Mouse (Mus musculus) retina, postnatal 1 day (tissue): ENCODE measurements around the gene Terb1.

ENCODE experiments used
- DNase-seq: peaks from one replicate; pipeline ENCODE4 v3.0.0-alpha.2; 2012

The Terb1 gene

GRCm38 (mm10) chr8:104448796-104449195, 60.9 kb downstream of the Terb1 start:
- no peak for DNase-seq

DNA sequence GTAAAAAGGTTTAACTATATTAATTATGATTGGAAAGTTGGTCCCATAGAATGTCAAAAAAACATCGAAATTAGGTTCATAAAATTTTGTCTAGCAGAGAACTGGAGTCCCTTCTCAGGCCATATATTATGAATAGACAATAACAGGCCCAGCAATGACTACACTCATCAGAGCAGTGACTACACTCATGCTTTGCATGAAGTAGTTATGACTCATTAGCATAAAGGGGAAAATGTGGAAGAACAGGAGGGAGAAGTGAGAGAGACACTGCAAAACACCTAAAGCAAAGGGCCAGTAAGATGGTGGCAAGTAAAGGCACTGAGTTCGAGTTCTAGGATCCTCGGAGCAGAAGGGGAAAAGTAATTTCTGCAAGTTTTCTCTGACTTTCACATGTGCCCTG, 63.7 kb downstream of the Terb1 start:
- no peak for DNase-seq

- no peak for DNase-seq
Measured at GRCm38 (mm10) chr8:104445248-104445647, 64.5 kb downstream of the Terb1 start.

- DNase-seq = no peak
Measured at GRCm38 (mm10) chr8:104443125-104443679, 66.5 kb downstream of the Terb1 start.

DNA sequence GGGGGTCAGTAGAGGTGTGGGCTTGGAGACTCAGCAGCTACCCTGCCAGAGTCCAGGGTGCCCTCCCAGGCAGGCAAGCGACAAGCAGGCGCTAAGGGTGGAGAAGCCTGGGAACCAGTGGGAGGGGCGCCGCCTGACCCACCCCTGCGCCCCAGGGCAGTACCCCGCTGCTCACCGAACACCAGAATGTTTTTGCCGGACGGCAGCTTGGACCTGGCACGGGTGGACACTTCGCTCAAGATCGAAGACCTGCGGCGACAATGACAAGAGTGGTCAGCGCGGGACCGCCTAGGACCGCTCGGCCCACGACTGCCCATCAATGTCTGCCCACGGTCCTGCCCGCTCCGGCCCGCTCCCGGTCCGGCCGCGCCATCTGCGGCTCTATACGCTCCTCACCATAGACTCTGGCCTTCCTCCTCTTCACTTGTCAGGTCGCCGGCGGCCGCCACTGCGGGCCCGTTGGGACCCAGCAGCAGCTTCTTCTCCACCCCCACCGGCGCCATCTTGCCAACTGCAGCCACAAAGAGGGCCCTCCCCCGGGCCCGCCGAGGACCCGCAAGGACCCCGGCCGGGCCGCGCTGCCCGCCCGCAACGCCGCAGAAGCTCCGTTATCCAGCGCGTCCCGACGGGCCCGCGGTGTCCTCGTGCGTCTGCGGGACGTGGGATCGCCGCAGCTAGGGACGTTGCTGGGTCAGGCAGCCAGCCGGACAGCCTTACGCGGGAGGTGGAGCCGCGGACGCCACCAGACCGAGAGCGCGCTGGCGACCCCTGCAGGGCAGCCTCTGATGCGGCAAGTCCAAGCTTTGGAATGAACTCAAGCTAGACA, 67.2 kb downstream of the Terb1 start, which contains the start of gene Dync1li2:
TSS of gene Dync1li2 (minus strand) at position 749 of the 826 bp plus-strand sequence.
- peak; percentile 93 for DNase-seq

DNA sequence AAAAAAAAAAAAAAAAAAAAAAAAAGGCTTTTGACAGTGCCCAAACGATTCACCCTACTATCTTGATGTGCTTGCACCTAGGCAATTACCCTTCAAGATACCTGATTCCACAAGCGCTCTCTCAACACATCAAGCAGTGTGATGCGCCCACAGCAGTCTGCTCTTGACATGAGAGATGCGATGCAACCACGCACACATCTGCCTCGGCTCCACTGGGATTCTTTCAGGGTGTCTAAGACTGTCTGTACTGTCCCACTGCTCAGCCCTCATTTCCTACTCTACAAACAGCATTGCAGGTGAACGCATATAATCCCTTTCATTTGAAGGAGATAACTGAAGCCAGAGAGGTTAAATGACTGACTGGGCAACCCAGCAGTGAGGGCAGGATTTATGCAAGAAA, 68.1 kb downstream of the Terb1 start:
- DNase-seq = no peak

DNA sequence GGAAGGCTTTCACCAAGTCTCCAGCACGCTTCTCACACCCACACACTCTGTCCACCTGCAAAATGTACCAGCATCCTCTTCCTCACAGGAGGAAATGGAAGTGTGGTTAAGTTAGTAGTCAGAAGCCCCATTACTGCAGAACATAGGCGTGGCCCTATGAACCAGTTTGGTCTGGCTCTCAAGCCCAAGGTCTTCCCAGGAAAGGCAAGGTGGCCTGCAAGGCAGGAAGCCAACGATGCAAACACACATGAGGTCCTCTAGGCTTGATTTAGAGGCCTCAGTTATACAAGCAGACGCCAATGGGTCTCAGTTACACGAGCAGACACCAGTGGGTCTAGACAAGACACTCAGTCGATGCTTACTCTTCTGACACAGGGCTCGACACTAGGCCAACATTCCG, 70.2 kb downstream of the Terb1 start:
- no peak for DNase-seq

GRCm38 (mm10) chr8:104437494-104438135, 72.1 kb downstream of the Terb1 start:
- DNase-seq = no peak

GRCm38 (mm10) chr8:104436591-104436990, 73.1 kb downstream of the Terb1 start:
- no peak for DNase-seq

- peak; percentile 97 for DNase-seq
Measured at GRCm38 (mm10) chr8:104436038-104436437, 73.7 kb downstream of the Terb1 start.

- DNase-seq = no peak
Measured at GRCm38 (mm10) chr8:104434826-104435354, 74.8 kb downstream of the Terb1 start.

- DNase-seq = no peak
Measured at GRCm38 (mm10) chr8:104434275-104434674, 75.4 kb downstream of the Terb1 start.

DNA sequence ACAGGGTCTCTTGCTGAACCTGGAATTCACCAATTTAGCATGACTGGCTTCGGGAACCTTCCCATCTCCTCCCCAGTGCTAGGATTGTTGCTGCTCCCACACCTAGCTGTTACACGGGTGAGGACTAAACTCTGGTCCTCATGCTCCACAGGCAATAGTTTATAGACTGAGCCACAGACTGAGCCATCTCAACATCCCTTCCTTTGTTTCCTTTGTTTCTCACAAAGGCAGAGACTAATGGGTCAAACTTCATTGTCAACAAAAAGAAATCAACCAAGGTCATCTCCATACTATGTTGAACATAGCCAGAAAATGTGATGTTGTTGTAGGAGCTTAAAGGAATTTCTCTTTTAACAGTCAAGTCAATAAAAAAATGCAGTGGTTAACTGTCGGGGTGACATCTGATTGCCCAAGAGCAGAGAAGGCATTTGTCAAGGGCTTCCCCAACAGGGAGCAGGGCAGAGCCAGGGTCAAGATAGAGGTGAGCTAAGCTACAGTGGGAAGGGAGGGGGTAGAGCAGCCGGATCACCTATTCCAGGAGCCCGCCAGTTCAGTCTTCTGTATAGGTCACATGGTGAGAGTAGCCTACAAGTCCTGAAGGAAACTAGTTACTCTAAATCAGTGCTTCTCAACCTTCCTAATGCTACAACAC, 76.4 kb downstream of the Terb1 start:
- DNase-seq = no peak

GRCm38 (mm10) chr8:104432656-104433055, 77.1 kb downstream of the Terb1 start:
- no peak for DNase-seq

GRCm38 (mm10) chr8:104430230-104430629, 79.5 kb downstream of the Terb1 start:
- no peak for DNase-seq

DNA sequence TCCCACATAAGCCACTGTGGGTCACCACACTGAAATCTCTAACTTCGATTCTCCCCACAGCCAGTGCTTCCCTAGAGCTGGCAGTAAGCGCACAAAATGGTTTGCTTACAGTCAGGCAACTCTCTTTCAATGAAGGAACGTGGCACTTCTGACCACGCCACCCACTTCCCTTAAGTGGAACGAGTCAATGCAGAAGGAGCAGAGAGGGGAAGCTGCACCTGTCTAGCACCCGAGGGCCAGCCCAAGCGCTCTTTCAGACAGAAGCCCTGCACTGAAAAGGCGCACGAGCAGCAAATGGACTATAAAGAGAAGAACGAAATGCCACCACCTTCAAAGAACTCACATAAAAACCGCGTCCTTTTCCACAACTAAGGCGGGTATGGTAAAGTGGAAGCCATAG, 82.0 kb downstream of the Terb1 start:
- no peak for DNase-seq

DNA sequence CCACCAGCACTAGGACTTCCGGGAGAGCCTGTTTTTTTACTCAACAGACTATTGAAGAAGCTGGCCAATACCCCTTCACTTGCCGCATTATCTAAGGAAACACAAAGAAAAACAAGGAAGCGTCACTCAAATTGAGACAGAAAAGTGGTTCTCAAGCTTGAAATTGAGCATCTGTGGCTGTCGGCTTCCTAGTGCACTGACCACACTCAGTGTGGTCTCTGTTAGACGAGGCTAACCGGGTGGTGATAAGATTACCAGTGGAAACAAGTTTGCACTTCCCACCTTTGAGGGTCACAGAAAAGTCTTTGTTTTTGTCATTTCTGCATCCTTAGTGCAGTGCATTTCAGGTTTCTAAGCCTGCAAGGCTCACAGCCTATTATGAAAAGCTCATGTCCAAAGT, 87.4 kb downstream of the Terb1 start:
- DNase-seq = no peak

- no peak for DNase-seq
Measured at GRCm38 (mm10) chr8:104416022-104416421, 93.7 kb downstream of the Terb1 start.

GRCm38 (mm10) chr8:104414204-104414603, 95.5 kb downstream of the Terb1 start:
- DNase-seq = no peak

DNA sequence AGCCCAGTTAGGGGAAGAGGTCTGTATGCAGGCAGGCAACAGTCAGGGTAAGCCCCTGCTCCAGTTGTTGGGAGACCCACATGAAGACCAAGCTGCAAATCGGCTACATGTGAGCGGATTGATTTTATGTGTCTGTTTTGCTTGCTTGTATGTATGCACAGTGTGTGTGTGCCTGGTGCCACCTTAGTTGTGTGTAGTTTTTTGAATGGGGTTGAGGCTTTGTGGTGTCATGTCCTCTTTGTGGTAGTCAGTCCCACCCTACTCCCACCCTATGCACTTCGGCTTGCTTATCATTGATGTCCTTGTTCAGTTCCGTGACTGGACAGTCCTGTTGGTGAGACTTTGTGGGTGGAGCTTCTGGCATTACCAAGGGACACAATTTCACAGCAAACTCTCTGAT, 95.9 kb downstream of the Terb1 start:
- DNase-seq = no peak

- no peak for DNase-seq
Measured at GRCm38 (mm10) chr8:104412805-104413532, 96.7 kb downstream of the Terb1 start.

- no peak for DNase-seq
Measured at GRCm38 (mm10) chr8:104411972-104412371, 97.7 kb downstream of the Terb1 start.

- no peak for DNase-seq
Measured at GRCm38 (mm10) chr8:104411468-104411867, 98.2 kb downstream of the Terb1 start.
